Mouse (Mus musculus) frontal cortex, adult 2 months (tissue): ENCODE data around the gene Zfp64. TPM values are rescaled to one million over a fixed set of nuclear protein-coding genes. Genes with fewer than 3 reads are reported as not detected.

Source experiments
- DNase-seq, 2 experiments: peaks; one replicate each; pipeline ENCODE4 v3.0.0; 2022; ENCODE audit warnings: low spot score in 1 of 2; ENCODE audit errors: extremely low spot score in 1 of 2
- polyA plus RNA-seq: library from polyadenylated mRNA; depleted of rRNA; stranded (reverse); fragments of >200 nt; gene quantifications from 2 replicates; pipeline ENCODE4 v1.2.3, GENCODE M21; 2012

Gene Zfp64
- polyA plus RNA-seq, 1 experiment: 18.0 TPM

GRCm38 (mm10) chr2:168904188-168904587, 51.2 kb downstream of the Zfp64 start:
- DNase-seq: peak in 1 of 2 experiments; percentile 67

- DNase-seq: peak in 1 of 2 experiments; percentile 57
These were observed 52.8 kb downstream of the Zfp64 start for GRCm38 (mm10) chr2:168902634-168903033.

GRCm38 (mm10) chr2:168897906-168898305, 57.5 kb downstream of the Zfp64 start:
- no peak for DNase-seq

- peak in 1 of 2 experiments; percentile 57 for DNase-seq
These were observed 59.9 kb downstream of the Zfp64 start for GRCm38 (mm10) chr2:168895531-168895930.

- DNase-seq: no peak
These were observed 60.6 kb downstream of the Zfp64 start for GRCm38 (mm10) chr2:168894738-168895137.

GRCm38 (mm10) chr2:168892057-168892456, 63.3 kb downstream of the Zfp64 start:
- DNase-seq: no peak

GRCm38 (mm10) chr2:168884641-168885040, 70.7 kb downstream of the Zfp64 start:
- no peak for DNase-seq

- DNase-seq: peak in 1 of 2 experiments; percentile 28
These were observed 72.4 kb downstream of the Zfp64 start for GRCm38 (mm10) chr2:168882997-168883396.

GRCm38 (mm10) chr2:168881927-168882326, 73.5 kb downstream of the Zfp64 start:
- DNase-seq: peak in 1 of 2 experiments; percentile 44

- DNase-seq: no peak
These were observed 75.8 kb downstream of the Zfp64 start for GRCm38 (mm10) chr2:168879573-168879972.

- no peak for DNase-seq
These were observed 76.7 kb downstream of the Zfp64 start for GRCm38 (mm10) chr2:168878708-168879107.

- no peak for DNase-seq
These were observed 77.2 kb downstream of the Zfp64 start for GRCm38 (mm10) chr2:168878158-168878557.

GRCm38 (mm10) chr2:168876631-168877030, 78.8 kb downstream of the Zfp64 start:
- DNase-seq: no peak

GRCm38 (mm10) chr2:168874498-168874897, 80.9 kb downstream of the Zfp64 start:
- peak in 1 of 2 experiments; percentile 34 for DNase-seq

- no peak for DNase-seq
These were observed 83.4 kb downstream of the Zfp64 start for GRCm38 (mm10) chr2:168871767-168872511.

GRCm38 (mm10) chr2:168870480-168870879, 84.9 kb downstream of the Zfp64 start:
- peak in 1 of 2 experiments; percentile 39 for DNase-seq

- DNase-seq: no peak
These were observed 88.4 kb downstream of the Zfp64 start for GRCm38 (mm10) chr2:168866942-168867341.

- no peak for DNase-seq
These were observed 89.0 kb downstream of the Zfp64 start for GRCm38 (mm10) chr2:168866436-168866835.

GRCm38 (mm10) chr2:168864905-168865304, 90.5 kb downstream of the Zfp64 start:
- no peak for DNase-seq

- no peak for DNase-seq
These were observed 92.7 kb downstream of the Zfp64 start for GRCm38 (mm10) chr2:168862694-168863093.

GRCm38 (mm10) chr2:168860922-168861740, 94.3 kb downstream of the Zfp64 start:
- no peak for DNase-seq
